Mouse (Mus musculus) lung, postnatal 0 days (tissue): ENCODE data around the gene BC048679. TPM values are rescaled to one million over a fixed set of nuclear protein-coding genes. Genes with fewer than 3 reads are reported as not detected.

Source experiments
- ATAC-seq: fragments of 200-750 bp; cut with Nextera tagmentation; 2 replicates; pipeline ENCODE4 v1.8.0; 2017; ENCODE audit warnings: moderate library complexity
- DNase-seq: peaks from one replicate; pipeline ENCODE4 v3.0.0-alpha.2; 2016; ENCODE audit warnings: low spot score
- H3K27ac ChIP-seq: fragments of 300-500 bp; sonication (generic); 2 replicates; pipeline ENCODE4 v1.5.1; 2014; ENCODE audit warnings: antibody characterized with exemption, mild to moderate bottlenecking, low read length, mixed read lengths
- H3K27me3 ChIP-seq: fragments of 300-500 bp; sonication (generic); replicated peaks from 2 replicates; pipeline ENCODE4 v1.6.1; 2014; ENCODE audit warnings: low read length, mixed read lengths; ENCODE audit not compliant: insufficient read depth
- H3K36me3 ChIP-seq: fragments of 300-500 bp; sonication (generic); 2 replicates; pipeline ENCODE4 v1.6.1; 2014; ENCODE audit warnings: low read length, mixed read lengths; ENCODE audit not compliant: insufficient read depth
- H3K4me1 ChIP-seq: fragments of 300-500 bp; sonication (generic); 2 replicates; pipeline ENCODE4 v1.6.1; 2014; ENCODE audit warnings: antibody characterized with exemption, low read depth, low read length, mixed read lengths; ENCODE audit not compliant: insufficient read depth
- H3K4me2 ChIP-seq: fragments of 300-500 bp; sonication (generic); replicated peaks from 2 replicates; pipeline ENCODE4 v1.6.1; 2014; ENCODE audit warnings: low read depth, mild to moderate bottlenecking, low read length, moderate library complexity, mixed read lengths
- H3K4me3 ChIP-seq: fragments of 300-500 bp; sonication (generic); 2 replicates; pipeline ENCODE4 v1.5.1; 2014; ENCODE audit warnings: low read depth, low read length
- H3K9ac ChIP-seq: fragments of 300-500 bp; sonication (generic); replicated peaks from 2 replicates; pipeline ENCODE4 v1.6.1; 2014; ENCODE audit warnings: low read depth, mild to moderate bottlenecking
- H3K9me3 ChIP-seq: fragments of 300-500 bp; sonication (generic); 2 replicates; pipeline ENCODE4 v1.6.1; 2016; ENCODE audit warnings: low read length, mixed read lengths
- CTCF ChIP-seq: IDR thresholded peaks from 2 replicates; pipeline ENCODE4 v1.5.1; 2016; ENCODE audit warnings: antibody characterized with exemption, mild to moderate bottlenecking
- EP300 ChIP-seq: IDR thresholded peaks from 2 replicates; pipeline ENCODE4 v1.6.1; 2016; ENCODE audit warnings: antibody characterized with exemption, mild to moderate bottlenecking, control low read depth
- WGBS: fragments of 180-500 bp; shearing (Covaris S2); extraction: QIAGEN DNeasy Blood & Tissue Kit; methylation state at CpG from one replicate; pipeline ENCODE4 v1.1.7; 2014; 5-methylcytosine and 5-hydroxymethylcytosine counted together
- polyA plus RNA-seq: library from polyadenylated mRNA; unstranded; fragments of >200 nt; fragmentation: Nextera tagmentation; extraction: Ambion mirVana; gene quantifications from 2 replicates; pipeline ENCODE4 v1.2.1, GENCODE M21; 2015

Gene BC048679
- polyA plus RNA-seq, 1 experiment from 2014 or later, result not detected

- ATAC-seq, result no peak
- Histone ChIP-seq H3K27me3 (no peaks in the 10 kb centered on the region), H3K27ac (no peak overlapping the region), H3K4me1 (no peaks in the 10 kb centered on the region), H3K4me2 (no peak overlapping the region), H3K9ac (no peak overlapping the region), H3K4me3 (no peak overlapping the region), H3K9me3 (no peaks in the 10 kb centered on the region), H3K36me3 (no peaks in the 10 kb centered on the region)
- WGBS, result 34% methylated on average over 13 of the region's 13 CpGs
- TF ChIP-seq EP300, result no peak
- no peak for TF ChIP-seq CTCF
- no peak for DNase-seq
Measured at GRCm38 (mm10) chr7:81514906-81515590, 17.0 kb upstream of the BC048679 start.

DNA sequence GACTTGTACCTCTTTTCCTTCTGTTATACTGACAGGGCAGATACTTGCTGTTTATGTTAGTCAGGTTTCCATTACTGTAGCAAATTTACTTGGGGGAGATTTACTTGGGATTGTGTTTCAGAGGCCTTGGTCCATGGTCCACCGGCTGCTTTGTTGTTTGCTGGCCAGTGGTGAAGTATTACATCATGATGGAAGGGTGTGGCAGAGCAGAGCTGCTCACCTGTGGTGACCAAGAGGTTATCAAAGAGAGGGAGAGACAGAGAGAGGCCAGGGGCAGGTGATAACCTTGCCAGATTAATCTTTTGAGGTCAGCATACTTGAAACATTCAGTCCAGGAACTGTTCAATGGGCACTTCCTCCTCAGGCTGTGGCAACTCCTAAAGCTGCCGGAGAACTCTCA is 3.0 kb upstream of the BC048679 start:
- Histone ChIP-seq H3K27me3 (no peaks in the 10 kb centered on the region), H3K9me3 (no peaks in the 10 kb centered on the region), H3K36me3 (no peaks in the 10 kb centered on the region), H3K27ac (no peak overlapping the region), H3K9ac (no peak overlapping the region), H3K4me1 (no peaks in the 10 kb centered on the region), H3K4me2 (no peak overlapping the region), H3K4me3 (no peak overlapping the region)
- DNase-seq (no peak), ATAC-seq (no peak)
- no peak for TF ChIP-seq CTCF
- 26% methylated on average over 2 of the region's 2 CpGs for WGBS

GRCm38 (mm10) chr7:81497171-81497570 is 910 bp downstream of the BC048679 start:
- DNase-seq (no peak), ATAC-seq (no peak)
- Histone ChIP-seq H3K27me3 (peaks cover 5% of the 10 kb centered on the region), H3K36me3 (no peaks in the 10 kb centered on the region), H3K9ac (no peak overlapping the region), H3K4me2 (no peak overlapping the region), H3K4me1 (no peaks in the 10 kb centered on the region; the same call in 1 of the 2 replicates), H3K27ac (no peak overlapping the region), H3K4me3 (no peak overlapping the region), H3K9me3 (no peaks in the 10 kb centered on the region)
- TF ChIP-seq EP300 (no peak), CTCF (no peak)
- WGBS, result 15% methylated on average over 6 of the region's 6 CpGs

- no peak within 1 kb of the TSS for H3K27ac ChIP-seq
- no peaks in the 10 kb centered on the region for H3K36me3 ChIP-seq
- H3K9ac ChIP-seq, result no peak within 1 kb of the TSS
- H3K4me3 ChIP-seq, result peak within 1 kb of the TSS; percentile 29
- ATAC-seq (peak; percentile 85), DNase-seq (peak; percentile 74)
- H3K4me1 ChIP-seq, result no peaks in the 10 kb centered on the region; the same call in 1 of the 2 replicates
- peaks cover 5% of the 10 kb centered on the region for H3K27me3 ChIP-seq
- TF ChIP-seq CTCF (no peak), EP300 (no peak)
- no peaks in the 10 kb centered on the region for H3K9me3 ChIP-seq
- H3K4me2 ChIP-seq, result peak within 1 kb of the TSS; percentile 54
- under 1% methylated on average over 51 of the region's 57 CpGs for WGBS
Measured at GRCm38 (mm10) chr7:81493331-81494021, 4.6 kb downstream of the BC048679 start, which contains the start of gene Ap3b2. Gene Ap3b2, minus strand, starts transcription at chr7:81493925.

DNA sequence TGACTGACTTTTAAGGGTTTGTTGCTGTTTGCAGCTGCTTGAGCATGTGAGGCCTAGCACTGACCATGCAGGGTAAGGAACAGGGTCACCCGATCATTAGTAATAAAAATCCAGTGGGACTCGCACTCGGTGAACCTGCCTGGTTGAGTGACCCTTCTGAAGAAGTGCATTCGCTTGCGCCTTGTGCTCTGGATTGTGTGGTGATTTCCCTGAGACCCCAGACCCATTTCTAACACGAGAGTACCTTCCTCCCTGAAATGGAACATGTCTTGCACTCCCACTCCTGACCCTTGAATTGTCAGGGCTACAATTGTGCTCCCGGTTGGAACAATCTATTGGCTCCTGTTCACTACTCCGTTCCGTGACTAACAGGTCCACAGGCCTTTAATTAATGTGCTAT is 5.5 kb downstream of the BC048679 start:
- no peaks in the 10 kb centered on the region for H3K36me3 ChIP-seq
- TF ChIP-seq EP300 (no peak), CTCF (no peak)
- no peak for ATAC-seq
- peaks cover 5% of the 10 kb centered on the region for H3K27me3 ChIP-seq
- no peak overlapping the region for H3K27ac ChIP-seq
- no peak for DNase-seq
- H3K4me1 ChIP-seq, result no peaks in the 10 kb centered on the region; the same call in 1 of the 2 replicates
- H3K4me3 ChIP-seq, result no peak overlapping the region
- H3K9me3 ChIP-seq, result no peaks in the 10 kb centered on the region
- H3K9ac ChIP-seq, result no peak overlapping the region
- 55% methylated on average over 9 of the region's 9 CpGs for WGBS
- H3K4me2 ChIP-seq, result no peak overlapping the region

- DNase-seq (no peak), ATAC-seq (no peak)
- Histone ChIP-seq H3K4me2 (no peak overlapping the region), H3K4me3 (no peak overlapping the region), H3K9ac (no peak overlapping the region), H3K9me3 (no peaks in the 10 kb centered on the region), H3K27me3 (peaks cover 5% of the 10 kb centered on the region), H3K36me3 (no peaks in the 10 kb centered on the region), H3K27ac (no peak overlapping the region), H3K4me1 (no peaks in the 10 kb centered on the region; the same call in 1 of the 2 replicates)
- TF ChIP-seq EP300, result no peak
- no peak for TF ChIP-seq CTCF
- 7% methylated on average over 9 of the region's 9 CpGs for WGBS
Measured at GRCm38 (mm10) chr7:81489649-81490048, 8.4 kb downstream of the BC048679 start.
